Mouse (Mus musculus) T-helper 17 cell (primary cell): ENCODE measurements around the gene Ttyh1.

Source experiments
- in situ Hi-C, 2 experiments: fragments of 300-600 bp; cut with MboI, MseI; formaldehyde crosslinking; loops; 1 replicate in 1 of 2; 2 replicates in 1 of 2; pipeline ENCODE4 v1.15.1; 2025; ENCODE audit warnings: high pct_unique_total_duplicates in 2 of 2

Ttyh1 gene

DNA sequence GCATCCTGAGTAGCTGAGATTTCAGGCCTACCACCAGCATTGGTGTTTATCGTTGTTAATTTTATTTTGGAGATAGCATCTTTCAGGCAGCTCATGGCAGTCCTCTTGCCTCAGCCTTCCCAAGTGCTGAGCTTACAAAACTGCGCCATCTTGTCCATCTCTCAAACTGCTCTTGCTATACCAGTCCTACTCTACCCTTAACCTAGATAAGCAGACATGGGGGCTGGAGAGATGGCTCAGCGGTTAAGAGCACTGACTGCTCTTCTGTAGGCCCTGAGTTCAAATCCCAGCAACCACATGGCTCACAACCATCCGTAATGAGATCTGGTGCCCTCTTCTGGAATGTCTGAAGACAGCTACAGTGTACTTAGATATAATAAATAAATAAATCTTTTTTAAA is 42.4 kb downstream of the Ttyh1 start:
- in situ Hi-C loops = loop anchor here in 1 of 2 experiments (5.0 kb wide), 1 partner anchor 61 kb away; no protein-coding TSS in a partner anchor

DNA sequence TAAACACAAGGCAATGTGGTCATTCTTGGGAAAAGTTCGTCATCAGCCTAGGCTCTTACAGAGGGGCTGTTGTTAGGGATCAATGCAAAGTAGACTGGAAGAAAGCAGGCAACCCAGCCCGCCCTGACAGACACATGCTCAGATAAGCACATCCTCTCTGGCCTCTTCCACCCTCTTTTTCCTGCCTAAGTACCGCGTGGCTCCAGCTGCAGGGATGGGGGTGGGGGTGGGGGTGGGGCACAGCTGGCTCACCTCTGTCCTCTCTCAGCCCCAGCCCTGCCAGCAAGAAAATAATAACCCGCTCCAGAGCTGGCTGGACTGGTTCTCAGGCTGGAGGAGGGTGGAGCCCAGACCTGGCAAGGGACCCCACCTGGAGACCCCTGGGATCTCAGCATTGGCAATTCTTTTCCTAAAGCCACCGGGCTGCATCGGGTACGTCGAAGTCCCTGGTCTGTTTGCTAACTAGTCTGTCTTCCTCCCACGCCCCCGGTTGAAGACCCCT is 44.4 kb downstream of the Ttyh1 start:
- in situ Hi-C loops = loop anchor here in 1 of 2 experiments (5.0 kb wide), 1 partner anchor 59 kb away; no protein-coding TSS in a partner anchor

DNA sequence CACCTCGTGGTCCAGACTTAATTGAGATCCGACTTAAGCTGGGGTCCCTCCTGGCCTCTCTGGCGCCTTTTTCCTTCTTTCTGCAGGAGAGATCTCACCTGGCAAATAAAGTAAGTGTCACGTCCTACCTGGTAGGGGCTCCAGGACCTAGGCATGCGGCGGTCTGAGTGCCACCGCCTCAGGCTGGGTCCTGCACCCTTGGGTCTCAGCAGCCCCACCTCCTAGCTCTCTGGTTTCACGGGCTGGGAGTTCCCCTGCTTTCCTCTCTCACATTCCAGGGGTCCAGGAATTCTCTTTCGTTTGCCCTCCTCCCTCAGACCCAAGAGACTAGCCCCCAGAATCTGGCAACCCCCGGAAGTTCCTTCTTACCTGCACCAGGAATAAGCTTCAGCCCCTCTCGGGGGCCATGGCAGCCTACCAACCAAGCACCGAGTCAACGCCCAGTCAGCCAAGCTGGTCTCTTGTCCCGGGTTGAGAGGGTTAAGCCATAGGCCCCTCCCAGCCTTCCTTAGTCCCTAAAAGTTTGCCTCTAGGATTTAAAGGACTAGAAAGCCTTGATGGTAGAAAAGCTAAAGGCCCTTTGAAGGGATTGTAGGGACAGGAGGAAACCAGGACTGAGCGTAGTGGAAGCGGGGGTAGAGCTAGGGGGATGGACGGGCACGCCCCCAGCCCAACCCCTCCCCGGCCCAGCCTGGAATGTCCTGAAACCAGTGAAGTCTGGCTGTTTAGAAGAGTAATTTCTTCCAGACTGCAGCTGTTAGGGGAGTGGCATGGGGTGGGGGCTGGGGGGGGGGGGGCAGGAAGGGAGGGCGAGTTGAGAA is 45.1 kb downstream of the Ttyh1 start, which contains the start of gene Cdc42ep5:
Cdc42ep5 (minus strand) TSS at position 771 of the 821 bp plus-strand sequence.
- in situ Hi-C loops = loop anchor here in 1 of 2 experiments (5.0 kb wide), 1 partner anchor 58 kb away; no protein-coding TSS in a partner anchor

DNA sequence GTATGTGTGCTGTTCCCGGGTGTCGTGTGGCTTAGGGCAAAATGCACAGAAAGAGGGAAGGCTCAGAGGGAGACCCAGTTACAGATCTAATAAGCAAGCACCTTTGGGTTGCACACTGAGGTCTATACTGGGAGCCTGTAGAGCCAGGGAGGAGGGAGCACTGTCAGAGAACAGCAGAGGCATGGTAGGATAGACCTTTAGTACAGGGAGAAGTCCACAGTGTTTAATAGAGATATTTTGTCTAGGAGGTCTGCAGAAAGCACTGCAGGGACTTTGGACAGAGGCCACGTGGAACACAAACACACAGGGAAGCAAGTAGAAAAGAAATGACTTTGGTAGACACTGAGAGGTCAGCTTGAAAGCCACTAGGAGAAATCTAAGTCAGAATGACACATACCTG is 46.1 kb downstream of the Ttyh1 start:
- in situ Hi-C loops = no loop called here

DNA sequence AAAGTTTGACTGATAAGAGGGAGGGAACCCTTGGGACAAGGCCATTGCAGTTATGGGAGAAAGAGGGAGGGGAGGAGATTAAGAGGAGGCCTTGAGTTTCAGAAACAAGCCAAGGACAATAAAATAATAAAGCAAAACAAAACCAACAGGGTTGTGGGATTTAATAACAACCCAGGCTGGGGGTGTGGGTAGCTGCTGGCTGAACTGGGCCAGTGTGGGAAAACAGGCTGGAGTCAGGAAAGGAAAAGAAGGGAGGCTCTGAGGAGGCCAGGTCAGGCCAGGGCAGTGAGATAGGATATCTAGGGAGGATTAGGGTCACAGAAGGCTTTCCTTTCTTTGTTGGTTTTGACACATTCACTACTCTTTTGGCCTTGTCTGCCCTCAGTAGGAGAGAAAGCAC is 47.9 kb downstream of the Ttyh1 start:
- in situ Hi-C loops = no loop called here

DNA sequence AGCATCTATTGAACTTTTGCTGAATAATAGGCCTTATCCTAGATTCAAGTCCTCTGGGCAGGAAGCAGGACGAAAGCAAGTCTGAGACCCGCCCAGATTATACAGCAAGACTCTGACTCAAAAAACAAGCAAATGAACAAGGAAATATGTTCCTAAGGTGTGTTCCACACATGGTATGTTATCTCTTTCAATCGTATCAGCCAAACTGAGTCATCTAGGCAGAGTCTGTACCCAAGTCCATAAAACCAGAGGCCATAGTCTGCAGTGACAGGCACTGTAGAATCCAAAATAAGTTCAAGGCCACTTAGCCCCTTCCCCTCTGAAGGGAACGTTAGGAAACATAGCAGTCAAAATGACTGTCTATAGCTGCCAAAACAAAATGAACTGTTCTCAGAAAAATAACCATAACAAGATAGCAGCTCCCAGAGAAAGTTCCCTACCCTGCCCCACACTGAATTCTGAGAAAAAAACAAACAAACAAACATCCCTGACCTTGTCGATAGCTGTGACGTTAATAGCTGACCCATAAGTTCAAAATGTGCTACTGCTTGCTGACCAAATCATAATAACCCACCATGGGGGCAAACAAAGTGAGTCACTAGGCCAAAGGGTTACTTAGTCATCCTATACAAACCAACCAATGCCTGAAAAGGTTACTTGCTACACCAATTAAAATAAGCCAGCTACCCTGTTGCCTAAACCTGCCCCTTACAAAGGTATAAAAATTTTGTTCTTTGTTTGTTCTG is 51.2 kb downstream of the Ttyh1 start:
- in situ Hi-C loops = no loop called here

DNA sequence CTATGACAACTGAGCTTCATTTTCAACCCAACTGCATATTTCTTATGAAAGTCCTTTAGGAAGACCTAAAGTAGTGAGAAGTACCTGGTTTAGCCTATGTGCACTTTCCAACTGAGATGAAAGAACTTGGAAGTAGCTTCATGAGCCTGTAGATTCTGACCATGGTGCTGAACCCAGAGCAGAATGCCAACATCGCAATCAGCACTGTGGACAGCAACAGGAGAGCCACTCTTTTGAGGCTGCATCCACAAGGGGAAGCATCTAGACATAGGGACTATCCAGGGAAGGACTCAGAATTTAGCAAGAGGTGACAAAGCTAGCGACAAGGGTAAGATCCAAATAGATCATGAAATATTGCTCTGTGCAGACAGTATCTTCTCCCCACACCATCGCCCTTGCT is 59.2 kb downstream of the Ttyh1 start:
- in situ Hi-C loops = loop anchor here in 1 of 2 experiments (5.0 kb wide), 1 partner anchor 39 kb away; no protein-coding TSS in a partner anchor
